Mouse (Mus musculus): ENCODE measurements around the gene Hist1h3b.

Hist1h3b gene

GRCm38 (mm10) chr13:23738041-23738440 is 14.0 kb upstream of the Hist1h3b start:
- DNase-seq (ENCODE audit: extremely low spot score, low read depth, low spot score), result no peak

GRCm38 (mm10) chr13:23738677-23739068 is 13.4 kb upstream of the Hist1h3b start, which contains the start of gene Hist1h1c:
Gene Hist1h1c, plus strand, starts transcription at chr13:23738808.
- DNase-seq (ENCODE audit: extremely low spot score, low read depth, low spot score), result no peak

GRCm38 (mm10) chr13:23739069-23739921 is 12.8 kb upstream of the Hist1h3b start:
- peak; percentile 90 for DNase-seq (ENCODE audit: extremely low spot score, low read depth, low spot score)

GRCm38 (mm10) chr13:23739922-23740252 is 12.2 kb upstream of the Hist1h3b start:
- DNase-seq (ENCODE audit: extremely low spot score, low read depth, low spot score), result peak; percentile 77

- DNase-seq (ENCODE audit: extremely low spot score, low read depth, low spot score), result no peak
Observed at GRCm38 (mm10) chr13:23740256-23740840, 11.7 kb upstream of the Hist1h3b start.

GRCm38 (mm10) chr13:23740910-23741309 is 11.2 kb upstream of the Hist1h3b start:
- no peak for DNase-seq (ENCODE audit: extremely low spot score, low read depth, low spot score)

- DNase-seq (ENCODE audit: extremely low spot score, low read depth, low spot score), result no peak
Observed at GRCm38 (mm10) chr13:23742007-23742406, 10.1 kb upstream of the Hist1h3b start.

- no peak for DNase-seq (ENCODE audit: extremely low spot score, low read depth, low spot score)
Observed at GRCm38 (mm10) chr13:23743215-23743614, 8.9 kb upstream of the Hist1h3b start.

- DNase-seq (ENCODE audit: extremely low spot score, low read depth, low spot score), result no peak
Observed at GRCm38 (mm10) chr13:23743963-23744362, 8.1 kb upstream of the Hist1h3b start.

GRCm38 (mm10) chr13:23744421-23745380 is 7.4 kb upstream of the Hist1h3b start:
- peak; percentile 68 for DNase-seq (ENCODE audit: extremely low spot score, low read depth, low spot score)

- peak; percentile 91 for DNase-seq (ENCODE audit: extremely low spot score, low read depth, low spot score)
Observed at GRCm38 (mm10) chr13:23745381-23746161, 6.5 kb upstream of the Hist1h3b start, which contains the start of gene Hist1h3c. Gene Hist1h3c, minus strand, starts transcription at chr13:23745602.

- peak; percentile 93 for DNase-seq (ENCODE audit: extremely low spot score, low read depth, low spot score)
Observed at GRCm38 (mm10) chr13:23746201-23747080, 5.6 kb upstream of the Hist1h3b start, which contains the start of gene Hist1h2bb. Gene Hist1h2bb, plus strand, starts transcription at chr13:23746734.

- DNase-seq (ENCODE audit: extremely low spot score, low read depth, low spot score), result peak; percentile 62
Observed at GRCm38 (mm10) chr13:23747081-23747891, 4.8 kb upstream of the Hist1h3b start.

- DNase-seq (ENCODE audit: extremely low spot score, low read depth, low spot score), result no peak
Observed at GRCm38 (mm10) chr13:23747892-23748288, 4.2 kb upstream of the Hist1h3b start.

GRCm38 (mm10) chr13:23749563-23750121 is 2.4 kb upstream of the Hist1h3b start:
- no peak for DNase-seq (ENCODE audit: extremely low spot score, low read depth, low spot score)

- peak; percentile 89 for DNase-seq (ENCODE audit: extremely low spot score, low read depth, low spot score)
Observed at GRCm38 (mm10) chr13:23750839-23751477, 1.1 kb upstream of the Hist1h3b start, which contains the start of gene Hist1h2ab. Gene Hist1h2ab, plus strand, starts transcription at chr13:23751126.

- DNase-seq (ENCODE audit: extremely low spot score, low read depth, low spot score), result peak; percentile 53
Observed at GRCm38 (mm10) chr13:23751478-23751956, 550 bp upstream of the Hist1h3b start.
